Mouse (Mus musculus) lung, adult 18-20 months (tissue): ENCODE measurements around the gene Mrpl19.

Experiments used
- DNase-seq, 2 experiments: peaks; one replicate each; pipeline ENCODE4 v3.0.0; 2022; ENCODE audit warnings: mixed read lengths in 2 of 2

Mrpl19 gene

DNA sequence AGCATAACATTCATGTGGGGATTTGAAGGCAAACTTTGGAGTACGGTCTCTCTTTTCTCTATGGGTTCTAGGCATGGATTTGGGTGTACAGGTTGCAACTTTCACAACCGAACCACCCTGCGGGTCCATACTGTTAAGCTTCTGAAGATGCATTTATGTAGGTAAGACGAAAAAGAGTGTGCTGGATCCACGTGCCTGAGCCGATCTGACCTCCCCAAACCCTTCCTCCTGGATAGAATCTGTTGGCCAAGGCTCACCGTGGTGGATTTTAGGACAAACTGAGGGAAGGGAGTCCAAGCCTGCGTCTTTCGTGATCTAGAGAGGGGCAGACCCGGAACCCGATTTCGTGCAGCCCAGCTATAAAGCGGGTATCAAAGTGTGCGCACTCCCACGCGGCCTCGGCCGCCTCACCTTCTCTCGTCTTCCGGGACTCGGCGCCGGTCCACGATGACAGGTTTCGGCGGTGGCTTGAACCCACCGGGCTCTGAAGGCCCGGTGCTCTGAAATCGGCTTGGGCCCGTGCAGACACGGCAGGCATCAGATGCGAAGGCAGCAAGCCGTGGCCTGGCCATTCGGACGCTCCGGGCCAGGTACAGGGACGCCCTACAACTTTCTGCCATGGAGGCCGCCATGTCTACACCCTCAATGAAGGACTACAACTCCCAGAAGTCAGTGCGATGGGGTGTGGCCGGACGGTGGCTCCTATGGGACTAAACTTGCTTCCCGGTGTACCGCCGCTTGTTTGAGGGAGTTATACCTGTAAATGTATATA lies at the start of gene Mrpl19:
Gene Mrpl19 (minus strand): TSS at position 663 of the 772 bp plus-strand sequence.
- peak; percentile 93 to 94 for DNase-seq

DNA sequence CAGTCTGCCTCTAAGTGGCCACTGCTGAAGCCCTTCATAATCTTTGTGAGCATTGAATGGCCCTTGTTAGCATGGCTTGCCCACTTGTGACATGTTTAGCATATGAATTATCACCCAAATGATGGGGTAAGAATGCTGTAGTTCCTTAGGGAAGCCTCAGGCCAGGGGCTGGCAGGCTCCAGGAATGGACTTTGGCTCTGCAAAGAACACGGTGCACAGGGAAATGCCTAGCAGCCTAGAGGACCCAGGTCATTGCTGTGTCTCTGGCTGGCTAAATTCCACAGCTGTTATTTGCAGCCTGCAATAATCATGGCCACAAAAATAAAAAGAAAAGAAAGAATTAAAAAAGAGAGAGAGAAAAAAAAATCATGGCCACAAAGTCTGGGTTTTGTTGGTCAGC lies 46.6 kb upstream of the Mrpl19 start:
- no peak for DNase-seq

GRCm38 (mm10) chr6:81990049-81990810 lies 24.5 kb upstream of the Mrpl19 start:
- DNase-seq: no peak

DNA sequence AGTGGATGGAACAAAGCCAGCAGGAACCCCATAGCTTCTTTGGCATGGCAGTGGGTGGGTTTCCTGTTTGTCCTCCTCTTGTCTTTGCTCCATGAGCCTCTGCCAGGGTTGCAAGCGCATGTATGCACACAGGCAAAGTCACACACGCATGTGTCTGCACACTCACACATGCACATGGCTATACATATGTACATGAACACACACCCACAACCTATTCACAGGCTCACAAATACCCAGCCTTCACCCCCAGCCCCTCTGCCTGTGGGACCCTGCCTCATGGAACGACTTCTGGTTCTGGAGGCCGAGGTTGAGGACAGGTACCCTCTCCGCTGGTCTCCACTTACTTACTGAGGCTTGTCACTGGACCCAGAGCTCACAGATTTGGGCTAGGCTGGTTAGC lies 22.6 kb upstream of the Mrpl19 start:
- DNase-seq: no peak

DNA sequence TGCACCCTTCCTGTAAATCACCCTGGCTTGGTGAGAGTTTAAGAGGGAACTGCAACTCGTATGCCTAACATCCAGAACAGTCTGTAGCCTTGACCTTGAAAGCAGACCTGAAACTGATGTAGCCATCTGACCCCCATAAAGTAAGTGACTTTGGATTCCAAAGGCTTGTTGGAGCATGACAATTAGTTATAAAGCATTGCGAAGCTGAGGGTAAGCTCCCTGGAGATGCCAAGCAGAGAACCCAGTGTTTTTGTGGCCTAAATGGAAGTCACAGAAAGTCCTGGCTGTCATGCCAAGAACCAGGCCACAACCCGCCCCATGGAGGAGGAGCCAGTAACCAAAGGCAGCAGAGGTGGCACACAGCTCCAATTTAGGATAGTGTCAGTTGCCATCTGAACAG lies 21.8 kb upstream of the Mrpl19 start:
- peak; percentile 27 to 51 for DNase-seq

DNA sequence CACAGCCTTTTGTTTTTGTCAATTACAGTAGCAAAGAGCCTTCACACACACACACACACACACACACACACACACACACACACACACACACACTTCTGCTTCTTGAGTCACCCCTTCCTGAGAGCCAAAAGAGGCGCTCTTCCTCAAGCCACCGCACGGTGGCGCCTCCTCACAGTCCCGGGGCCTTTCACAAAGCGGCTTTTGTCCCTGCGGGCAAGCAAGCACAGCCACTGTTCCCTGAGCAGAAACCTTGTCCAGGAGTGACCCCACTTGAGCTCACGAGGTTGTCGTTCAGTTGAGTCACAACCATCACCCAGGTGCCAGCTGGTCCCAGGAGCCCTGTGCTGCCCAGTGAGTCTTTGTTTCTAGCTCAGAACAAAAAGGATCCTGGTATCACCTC lies 21.3 kb upstream of the Mrpl19 start:
- peak; percentile 86 to 90 for DNase-seq

GRCm38 (mm10) chr6:81986599-81986998 lies 20.8 kb upstream of the Mrpl19 start:
- no peak for DNase-seq

- no peak for DNase-seq
Observed at GRCm38 (mm10) chr6:81986171-81986570, 20.4 kb upstream of the Mrpl19 start.

GRCm38 (mm10) chr6:81979286-81979685 lies 13.5 kb upstream of the Mrpl19 start:
- DNase-seq: no peak

DNA sequence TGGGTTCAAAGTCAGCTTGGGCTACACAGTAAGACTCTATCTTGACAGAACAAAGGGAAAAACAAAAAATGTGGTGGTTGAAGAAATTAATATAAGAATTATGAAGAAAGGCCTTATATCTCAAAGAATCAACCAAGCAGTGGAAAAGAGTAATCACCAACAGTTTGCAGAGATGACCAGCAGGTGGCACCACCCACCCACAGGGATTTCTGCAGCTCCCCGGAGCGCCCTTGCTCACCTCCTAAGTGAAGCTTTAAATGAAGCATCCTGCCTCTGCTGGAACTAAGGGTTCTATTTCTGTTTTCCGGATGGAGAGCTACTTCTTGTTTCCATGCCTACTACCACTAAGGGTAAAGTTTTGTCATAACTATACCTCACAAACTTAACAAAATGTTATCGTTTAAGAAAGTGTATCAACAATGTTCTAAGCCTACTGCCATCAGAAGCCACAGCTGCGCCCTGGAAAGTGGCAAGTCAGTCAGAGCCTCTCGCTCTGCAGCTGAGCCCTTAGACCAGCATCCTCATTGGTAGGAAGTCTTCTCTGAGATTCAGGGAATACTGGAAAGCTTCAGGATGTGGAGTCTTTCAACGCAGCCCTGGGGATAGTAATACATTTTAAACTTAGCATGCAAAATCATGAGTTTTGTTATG lies 10.3 kb upstream of the Mrpl19 start:
- DNase-seq: peak; percentile 64 to 70

GRCm38 (mm10) chr6:81972595-81972994 lies 6.8 kb upstream of the Mrpl19 start:
- DNase-seq: no peak

- no peak for DNase-seq
Observed at GRCm38 (mm10) chr6:81971196-81971595, 5.4 kb upstream of the Mrpl19 start.

- DNase-seq: no peak
Observed at GRCm38 (mm10) chr6:81966068-81966544, 348 bp upstream of the Mrpl19 start.

GRCm38 (mm10) chr6:81960284-81960683 lies 5.5 kb downstream of the Mrpl19 start:
- DNase-seq: no peak

GRCm38 (mm10) chr6:81959866-81960265 lies 5.9 kb downstream of the Mrpl19 start:
- no peak for DNase-seq

GRCm38 (mm10) chr6:81957992-81958391 lies 7.8 kb downstream of the Mrpl19 start:
- no peak for DNase-seq

DNA sequence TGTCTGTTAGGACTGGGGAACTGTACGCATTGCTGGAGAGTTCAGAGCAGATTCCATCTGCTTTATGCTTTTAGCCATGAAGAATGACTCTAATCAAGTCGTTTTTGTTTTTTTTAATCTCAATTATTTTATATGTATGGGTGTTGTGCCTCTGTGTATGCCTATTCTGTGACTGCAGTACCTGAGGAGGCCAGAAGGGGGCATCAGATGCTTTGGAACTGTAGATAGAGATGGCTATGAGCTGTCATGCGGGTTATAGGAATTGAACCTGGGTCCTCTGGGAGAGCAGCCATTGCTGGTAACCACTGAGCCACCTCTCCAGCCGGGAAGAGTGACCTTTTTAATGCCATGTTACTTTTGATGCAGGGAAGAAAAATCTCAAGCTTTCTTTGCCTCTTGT lies 9.4 kb downstream of the Mrpl19 start:
- DNase-seq: no peak

- DNase-seq: peak; percentile 17 to 42
Observed at GRCm38 (mm10) chr6:81955133-81955532, 10.6 kb downstream of the Mrpl19 start.

DNA sequence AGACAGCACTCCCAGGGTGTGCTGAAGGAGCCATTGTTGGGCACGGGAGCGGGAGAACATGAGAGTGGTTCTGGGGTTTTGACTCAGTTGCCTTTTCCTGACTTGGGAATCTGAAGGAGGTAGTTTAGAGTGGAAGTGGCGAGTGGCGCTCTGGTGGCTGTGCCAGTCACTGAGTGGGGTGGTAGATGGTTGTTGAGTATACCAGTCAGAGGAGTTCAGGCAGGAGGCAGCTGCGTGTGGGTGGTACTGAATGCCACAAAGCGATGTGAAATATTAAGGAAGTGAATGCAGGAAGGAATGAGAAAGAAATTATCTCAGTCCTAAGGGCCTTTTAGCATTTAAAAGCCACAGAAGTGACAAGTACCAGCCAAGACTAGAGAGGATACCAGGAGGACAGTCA lies 18.9 kb downstream of the Mrpl19 start:
- no peak for DNase-seq

DNA sequence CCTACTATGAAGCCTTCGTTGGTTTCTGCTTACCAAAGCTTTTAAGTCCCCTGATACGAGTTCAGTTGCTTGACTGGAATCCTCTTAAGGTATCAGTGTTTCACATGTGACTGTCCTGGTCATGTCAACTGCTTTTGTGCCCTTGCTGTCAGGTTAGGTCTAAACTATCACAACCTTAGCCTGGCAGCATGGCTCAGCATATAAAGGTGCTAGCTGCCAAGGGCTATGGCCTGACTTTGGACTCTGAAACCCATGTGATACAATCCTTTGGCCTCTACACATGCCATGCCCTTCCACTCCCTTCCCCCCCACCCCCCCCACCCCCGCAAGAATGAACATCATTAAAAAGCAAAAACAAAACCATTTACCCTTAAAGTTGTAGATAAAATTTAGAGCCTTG lies 21.3 kb downstream of the Mrpl19 start:
- no peak for DNase-seq

GRCm38 (mm10) chr6:81943281-81943680 lies 22.5 kb downstream of the Mrpl19 start:
- DNase-seq: no peak

- DNase-seq: no peak
Observed at GRCm38 (mm10) chr6:81941718-81942117, 24.0 kb downstream of the Mrpl19 start.

- DNase-seq: no peak
Observed at GRCm38 (mm10) chr6:81933281-81933680, 32.5 kb downstream of the Mrpl19 start.

DNA sequence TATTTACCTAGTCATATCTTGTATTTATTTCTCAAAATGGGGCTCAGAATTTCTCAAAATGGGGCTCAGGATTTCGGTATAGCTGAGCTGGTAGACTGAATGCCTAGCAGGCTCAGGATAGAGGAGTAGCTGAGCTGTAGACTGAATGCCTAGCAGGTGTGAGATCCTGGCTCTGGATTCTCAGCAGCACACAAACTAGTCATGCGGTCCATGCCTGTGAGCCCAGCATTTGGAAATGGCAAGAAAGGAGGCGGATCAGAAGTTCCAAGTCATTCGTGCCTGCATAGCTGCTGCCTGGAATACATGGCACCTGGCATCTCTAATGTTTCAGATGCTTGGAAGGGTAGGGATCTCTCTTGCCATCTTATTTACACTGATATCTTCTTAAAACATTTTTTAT lies 36.4 kb downstream of the Mrpl19 start:
- DNase-seq: no peak
